Mouse (Mus musculus) limb, embryonic 10.5 days (tissue): ENCODE data around the gene Rad9a. TPM values are rescaled to one million over a fixed set of nuclear protein-coding genes. Genes with fewer than 3 reads are reported as not detected.
"Not testable (repeated sequence)": the region's sequence is repeated elsewhere in the genome, so short reads cannot be mapped to it uniquely, and the experiment has no call there.

ENCODE experiments used
- DNase-seq: peaks from one replicate; pipeline ENCODE4 v3.0.0-alpha.2; 2017; ENCODE audit warnings: low spot score
- H3K27ac ChIP-seq: fragments of 300-500 bp; sonication (generic); 2 replicates; pipeline ENCODE4 v1.5.1; 2016; ENCODE audit warnings: mild to moderate bottlenecking
- H3K27me3 ChIP-seq: fragments of 300-500 bp; sonication (generic); 2 replicates; pipeline ENCODE4 v1.6.1; 2016; ENCODE audit warnings: low read depth, mild to moderate bottlenecking; ENCODE audit not compliant: poor library complexity, severe bottlenecking
- H3K36me3 ChIP-seq: fragments of 300-500 bp; sonication (generic); 2 replicates; pipeline ENCODE4 v1.6.1; 2016; ENCODE audit warnings: mild to moderate bottlenecking, moderate library complexity
- H3K4me1 ChIP-seq: fragments of 300-500 bp; sonication (generic); 2 replicates; pipeline ENCODE4 v1.6.1; 2016
- H3K4me3 ChIP-seq: fragments of 300-500 bp; sonication (generic); 2 replicates; pipeline ENCODE4 v1.5.1; 2016; ENCODE audit warnings: mild to moderate bottlenecking, moderate library complexity
- H3K9me3 ChIP-seq: fragments of 300-500 bp; sonication (generic); replicated peaks from 2 replicates; pipeline ENCODE4 v1.6.1; 2016; ENCODE audit warnings: mild to moderate bottlenecking
- WGBS: fragments of 180-500 bp; shearing (Covaris S2); methylation state at CpG from one replicate; pipeline ENCODE4 v1.1.7; 2016; 5-methylcytosine and 5-hydroxymethylcytosine counted together
- polyA plus RNA-seq: library from polyadenylated mRNA; unstranded; fragments of >200 nt; fragmentation: Nextera tagmentation; extraction: Ambion mirVana; gene quantifications from 2 replicates; pipeline ENCODE4 v1.2.1, GENCODE M21; 2016

Rad9a gene
- 58.2 and 61.5 TPM in 2 replicates for polyA plus RNA-seq

DNA sequence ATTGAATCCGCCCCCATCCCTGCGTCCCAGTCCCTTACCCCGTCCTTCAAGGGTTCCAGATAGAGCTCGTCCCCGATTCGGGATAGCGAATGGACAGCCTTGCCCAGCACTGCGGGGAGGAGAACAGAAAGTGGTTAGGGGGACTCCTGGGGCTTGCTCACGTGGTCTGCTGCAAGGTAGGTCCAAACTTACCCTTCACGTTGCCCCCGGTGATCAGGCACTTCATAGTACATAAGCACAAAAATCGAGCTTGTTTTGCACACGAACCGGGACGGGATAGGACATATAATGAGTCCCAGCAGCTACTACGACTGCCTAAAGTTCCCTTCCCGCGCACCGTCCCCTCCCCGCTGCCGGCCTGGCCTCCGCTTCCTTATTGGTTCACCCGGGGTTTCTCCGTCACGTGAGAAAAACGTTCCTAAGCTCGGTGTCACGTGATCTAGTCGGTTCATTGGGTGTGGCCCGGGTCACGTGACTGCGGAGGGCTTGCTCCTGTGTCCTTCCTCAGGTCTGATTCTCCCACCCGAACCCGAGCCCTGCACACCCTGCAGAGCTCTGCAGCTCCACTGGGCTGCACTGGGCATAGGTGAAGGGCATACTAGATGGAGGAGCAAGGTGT, at the start of gene Rad9a:
Rad9a (minus strand) TSS at position 372 of the 619 bp plus-strand sequence.
- under 1% methylated on average over 34 of the region's 34 CpGs for WGBS

DNA sequence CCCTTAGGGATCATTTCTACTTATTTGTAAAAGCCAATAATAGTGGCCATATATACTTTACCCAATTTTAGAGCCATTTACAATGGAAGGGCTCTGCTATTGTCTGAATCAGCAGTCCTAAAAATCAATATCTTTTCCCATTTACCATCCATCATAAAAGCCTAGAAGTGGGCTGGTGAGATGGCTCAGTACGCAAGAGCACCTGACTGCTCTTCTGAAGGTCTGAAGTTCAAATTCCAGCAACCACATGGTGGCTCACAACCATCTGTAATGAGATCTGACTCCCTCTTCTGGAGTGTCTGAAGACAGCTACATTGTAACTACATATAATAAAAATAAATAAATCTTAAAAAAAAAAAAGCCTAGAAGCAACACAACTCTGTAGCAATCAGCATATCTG, 47.2 kb upstream of the Rad9a start:
- not testable (repeated sequence) for H3K36me3 ChIP-seq, H3K27ac ChIP-seq, DNase-seq, H3K4me1 ChIP-seq, H3K9me3 ChIP-seq, H3K27me3 ChIP-seq, H3K4me3 ChIP-seq
- WGBS: 84% methylated on average over 1 of the region's 1 CpGs

More for the DNA sequence above, at the start of gene Rad9a:
- peak within 1 kb of the TSS; percentile 66 for H3K4me3 ChIP-seq
- H3K36me3 ChIP-seq: peaks cover 41% of the 10 kb centered on the region
- peak within 1 kb of the TSS; percentile 83 for H3K27ac ChIP-seq
- H3K4me1 ChIP-seq: peaks cover 38% of the 10 kb centered on the region
- H3K27me3 ChIP-seq: peaks cover 11% of the 10 kb centered on the region
- DNase-seq: peak; percentile 99
- no peaks in the 10 kb centered on the region for H3K9me3 ChIP-seq

DNA sequence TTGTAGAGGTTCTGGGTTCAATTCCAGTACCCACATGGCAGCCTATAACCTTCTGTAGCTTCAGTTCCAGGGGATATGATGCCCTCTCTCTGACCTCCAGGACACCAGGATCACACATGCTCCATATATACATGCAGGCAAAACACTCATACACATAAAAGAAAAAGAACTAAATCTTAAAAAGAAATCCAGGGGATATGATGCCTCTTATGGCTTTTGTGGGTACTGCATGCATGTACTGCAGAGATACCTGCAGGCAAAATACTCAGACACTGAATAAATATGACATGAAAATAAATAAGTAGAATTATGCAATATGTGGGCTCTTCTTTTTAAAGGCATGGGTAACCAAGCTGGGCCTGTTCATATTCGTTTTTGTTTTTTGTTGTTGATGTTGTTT, 45.5 kb upstream of the Rad9a start:
- Histone ChIP-seq H3K4me1 (no peaks in the 10 kb centered on the region), H3K27me3 (no peaks in the 10 kb centered on the region), H3K27ac (no peak overlapping the region), H3K4me3 (no peak overlapping the region), H3K36me3 (no peaks in the 10 kb centered on the region), H3K9me3 (no peaks in the 10 kb centered on the region)
- 59% methylated on average over 1 of the region's 1 CpGs for WGBS
- no peak for DNase-seq

DNA sequence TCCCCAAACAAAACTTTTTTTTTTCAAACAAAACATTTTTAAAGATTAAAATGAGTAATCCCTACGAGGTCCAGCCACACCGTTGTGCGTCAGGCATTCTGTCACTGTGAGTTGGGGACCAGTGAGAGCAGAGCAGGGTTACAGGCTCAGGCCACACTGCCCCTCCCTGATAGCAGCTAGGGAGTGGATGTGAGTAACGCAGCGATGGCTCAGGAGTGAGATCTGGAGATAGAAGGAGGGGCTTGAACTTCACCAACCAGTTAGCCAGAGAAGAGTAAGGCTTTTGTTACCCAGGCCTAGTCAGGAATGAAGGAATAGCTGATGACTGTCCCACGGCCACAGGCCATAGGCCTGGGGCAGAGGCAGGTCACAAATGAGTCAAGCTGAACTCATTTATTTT, 43.3 kb upstream of the Rad9a start:
- WGBS: 84% methylated on average over 6 of the region's 6 CpGs
- Histone ChIP-seq H3K27ac (no peak overlapping the region), H3K27me3 (no peaks in the 10 kb centered on the region), H3K4me1 (peaks cover 13% of the 10 kb centered on the region), H3K9me3 (no peaks in the 10 kb centered on the region), H3K36me3 (no peaks in the 10 kb centered on the region), H3K4me3 (no peak overlapping the region)
- DNase-seq: no peak

DNA sequence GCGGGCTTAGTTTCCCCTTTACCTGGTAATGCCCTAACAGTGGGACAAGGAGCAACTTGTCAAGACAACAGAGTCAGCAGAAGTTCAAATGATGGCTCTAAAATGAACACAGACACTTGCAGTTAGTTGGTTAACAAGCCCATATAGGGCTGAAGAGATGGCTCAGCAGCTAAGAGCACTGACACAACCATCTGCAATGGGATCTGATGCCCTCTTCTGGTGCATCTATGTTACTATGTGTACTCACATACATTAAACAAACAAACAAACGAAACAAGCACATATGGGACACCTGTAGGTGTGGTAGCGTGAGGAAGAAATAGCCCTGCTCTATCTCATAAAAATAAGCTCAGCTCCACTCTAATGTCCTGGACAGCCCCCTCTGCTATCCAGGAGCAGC, 41.0 kb upstream of the Rad9a start:
- Histone ChIP-seq H3K27ac (no peak overlapping the region), H3K9me3 (no peaks in the 10 kb centered on the region), H3K36me3 (no peaks in the 10 kb centered on the region), H3K27me3 (no peaks in the 10 kb centered on the region), H3K4me1 (peaks cover 21% of the 10 kb centered on the region), H3K4me3 (no peak overlapping the region)
- WGBS: 65% methylated on average over 3 of the region's 3 CpGs
- no peak for DNase-seq

DNA sequence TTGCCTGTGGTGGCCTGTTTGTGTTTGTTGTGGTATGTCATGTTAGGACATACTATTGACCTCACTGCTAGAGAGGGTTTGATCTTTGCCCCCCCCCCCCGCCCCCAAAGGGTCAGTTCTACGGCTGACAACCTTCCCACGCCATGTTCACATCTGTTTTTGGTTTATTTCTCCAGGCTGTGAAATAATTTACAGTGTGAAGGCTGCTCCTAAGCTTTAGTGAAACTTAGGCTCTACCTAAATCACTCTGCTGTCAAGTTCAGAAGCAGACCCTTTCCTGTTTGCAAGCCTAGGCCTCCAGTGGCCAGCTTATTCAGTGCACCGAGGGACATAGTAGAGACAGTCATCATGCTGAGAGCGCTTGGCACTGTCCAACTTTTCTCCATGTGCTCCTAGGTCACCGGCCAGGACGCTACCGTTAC, 38.8 kb upstream of the Rad9a start:
- Histone ChIP-seq H3K4me3 (no peak overlapping the region), H3K9me3 (no peaks in the 10 kb centered on the region), H3K27me3 (no peaks in the 10 kb centered on the region), H3K4me1 (peaks cover 33% of the 10 kb centered on the region), H3K36me3 (no peaks in the 10 kb centered on the region), H3K27ac (0 out of 2 replicates have a peak overlapping the region, but pooled peaks have one; percentile 17)
- WGBS: 23% methylated on average over 8 of the region's 8 CpGs
- peak; percentile 51 for DNase-seq

DNA sequence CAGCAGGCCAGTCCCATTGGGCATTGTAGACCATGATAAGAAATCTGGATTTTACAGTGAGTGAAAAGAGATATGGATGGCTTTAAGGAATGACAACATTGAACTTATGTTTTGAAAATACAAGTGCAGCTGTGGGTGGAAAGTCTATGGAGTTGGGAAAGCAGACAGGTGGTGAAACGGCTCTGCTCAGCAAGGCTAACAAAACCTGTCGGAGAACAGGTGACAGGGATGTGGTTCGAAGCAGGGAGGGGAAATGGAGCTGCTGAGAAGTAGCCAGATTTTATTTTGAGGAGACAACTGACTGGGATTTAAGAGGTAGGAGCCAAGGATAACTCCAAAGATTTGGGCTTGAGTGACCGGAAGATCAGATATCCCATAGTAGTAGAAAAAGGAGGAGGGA, 33.1 kb upstream of the Rad9a start:
- DNase-seq: no peak
- Histone ChIP-seq H3K4me1 (peaks cover 46% of the 10 kb centered on the region), H3K4me3 (no peak overlapping the region), H3K27me3 (peaks cover 15% of the 10 kb centered on the region), H3K9me3 (no peaks in the 10 kb centered on the region), H3K27ac (no peak overlapping the region), H3K36me3 (no peaks in the 10 kb centered on the region)
- WGBS: 87% methylated on average over 4 of the region's 4 CpGs

DNA sequence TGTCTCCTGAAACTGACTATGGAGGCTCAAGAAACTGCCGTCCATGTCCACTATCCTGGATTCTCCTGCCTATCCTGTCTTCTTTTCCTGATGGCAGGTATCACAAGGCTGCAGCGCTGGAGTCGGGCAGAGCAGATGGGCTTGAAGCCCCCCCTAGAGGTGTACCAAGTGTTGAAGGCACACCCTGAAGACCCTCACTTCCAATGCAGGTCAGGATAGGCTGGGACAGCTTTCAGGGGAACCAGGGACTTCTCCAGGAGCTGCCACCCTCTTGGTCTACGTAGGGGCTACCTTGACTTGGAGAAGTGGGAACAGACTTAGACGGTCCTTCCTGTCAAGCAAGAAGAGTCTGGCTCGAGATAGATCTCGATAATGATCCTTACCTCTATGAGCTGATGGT, 31.2 kb upstream of the Rad9a start:
- Histone ChIP-seq H3K36me3 (no peaks in the 10 kb centered on the region), H3K27me3 (peaks cover 30% of the 10 kb centered on the region), H3K4me3 (peak overlapping the region; percentile 68), H3K9me3 (no peaks in the 10 kb centered on the region), H3K27ac (no peak overlapping the region), H3K4me1 (peaks cover 53% of the 10 kb centered on the region)
- no peak for DNase-seq
- 81% methylated on average over 7 of the region's 7 CpGs for WGBS

DNA sequence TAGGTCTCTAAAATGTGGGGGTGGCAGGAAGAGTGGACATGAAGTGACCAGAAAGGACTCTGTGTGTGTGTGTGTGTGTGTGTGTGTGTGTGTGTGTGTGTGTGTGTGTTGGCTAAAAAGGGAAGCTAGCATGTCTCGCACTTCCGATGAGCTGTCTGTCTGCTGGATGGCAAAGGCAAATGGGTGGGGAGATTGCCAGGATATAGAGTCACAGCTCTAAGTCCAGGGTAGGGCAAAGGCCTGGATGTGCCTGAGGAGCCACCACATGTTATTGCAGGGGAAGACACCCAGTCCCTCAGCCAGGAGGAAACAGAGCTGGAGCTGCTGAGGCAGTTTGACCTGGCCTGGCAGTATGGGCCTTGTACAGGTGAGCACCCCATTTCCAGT, 30.7 kb upstream of the Rad9a start:
- WGBS: 54% methylated on average over 2 of the region's 2 CpGs
- peaks cover 34% of the 10 kb centered on the region for H3K27me3 ChIP-seq
- no peaks in the 10 kb centered on the region for H3K36me3 ChIP-seq
- H3K27ac ChIP-seq: peak overlapping the region; percentile 85
- DNase-seq: no peak
- H3K4me3 ChIP-seq: peak overlapping the region; percentile 68
- H3K9me3 ChIP-seq: no peaks in the 10 kb centered on the region
- peaks cover 53% of the 10 kb centered on the region for H3K4me1 ChIP-seq

DNA sequence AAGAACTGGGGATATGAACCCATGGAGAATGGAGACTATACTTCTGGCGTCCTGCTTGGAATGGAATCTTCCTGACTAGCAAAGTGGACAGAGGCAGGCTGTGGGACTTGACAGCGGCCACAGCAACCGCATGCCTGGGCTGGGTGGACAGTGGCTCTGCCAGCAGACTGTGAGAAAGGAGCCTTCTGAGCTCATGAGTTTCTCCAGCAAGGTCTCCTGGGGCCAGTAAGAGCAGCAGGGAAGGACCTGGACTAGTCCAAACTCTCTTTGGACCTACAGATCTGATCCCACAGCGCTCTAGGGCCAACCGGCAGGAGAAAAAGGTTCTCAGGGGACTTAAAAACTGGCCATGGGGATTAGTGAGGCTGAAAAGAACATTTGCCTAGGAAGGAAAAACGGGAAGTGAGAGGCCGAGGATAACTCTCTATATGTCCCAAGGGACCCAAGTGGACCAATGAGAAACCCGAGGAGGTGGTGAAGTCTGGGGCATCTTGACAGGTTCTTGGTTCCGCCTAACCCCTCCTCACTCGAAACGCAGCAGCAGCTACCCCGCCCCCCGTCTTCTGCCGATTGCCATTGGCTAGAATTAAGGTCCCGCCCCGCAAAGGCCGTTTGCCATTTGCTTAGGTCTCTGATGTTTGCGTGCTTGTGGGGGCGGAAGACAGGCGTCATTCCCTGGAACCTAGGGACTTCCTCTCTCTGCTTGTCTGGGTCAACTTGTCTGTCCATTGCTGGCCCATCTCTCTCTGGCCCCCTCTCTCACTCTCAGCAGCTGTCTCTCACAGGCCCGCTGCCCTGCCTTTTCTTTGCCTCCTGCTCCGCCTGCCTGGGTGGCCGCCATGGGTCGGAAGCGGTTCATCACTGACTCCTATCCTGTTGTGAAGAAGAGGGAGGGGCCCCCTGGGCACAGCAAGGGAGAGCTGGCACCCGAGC, 30.1 kb upstream of the Rad9a start, which contains the start of gene Pold4:
Pold4 (plus strand) TSS at position 647 of the 933 bp plus-strand sequence.
- H3K36me3 ChIP-seq: no peaks in the 10 kb centered on the region
- peak within 1 kb of the TSS; percentile 68 for H3K4me3 ChIP-seq
- 14% methylated on average over 26 of the region's 26 CpGs for WGBS
- peaks cover 37% of the 10 kb centered on the region for H3K27me3 ChIP-seq
- peak within 1 kb of the TSS; percentile 85 for H3K27ac ChIP-seq
- peak; percentile 89 for DNase-seq
- H3K9me3 ChIP-seq: no peaks in the 10 kb centered on the region
- H3K4me1 ChIP-seq: peaks cover 50% of the 10 kb centered on the region

DNA sequence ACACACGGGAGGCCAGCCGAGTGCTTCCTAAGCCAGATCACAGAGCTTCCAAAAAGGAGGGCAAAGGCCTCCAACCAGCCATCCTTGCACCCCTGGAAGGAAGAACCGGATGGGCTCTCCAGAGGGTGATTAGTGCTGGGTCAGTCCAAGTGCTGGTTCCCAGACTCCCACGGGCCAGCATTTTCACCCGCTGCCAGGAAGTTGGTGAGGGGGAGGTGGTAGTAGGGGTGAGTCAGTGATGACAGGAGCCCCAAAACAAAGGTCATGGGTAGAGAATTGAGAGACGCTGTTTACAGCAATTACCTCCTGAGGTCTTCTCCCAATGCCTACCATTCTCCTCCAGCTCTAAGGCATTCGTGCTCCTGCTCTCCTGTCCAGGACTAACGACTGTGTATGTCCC, 29.0 kb upstream of the Rad9a start:
- Histone ChIP-seq H3K4me1 (peaks cover 41% of the 10 kb centered on the region), H3K9me3 (no peaks in the 10 kb centered on the region), H3K27me3 (peaks cover 37% of the 10 kb centered on the region), H3K4me3 (no peak overlapping the region), H3K27ac (peak overlapping the region; percentile 61; the same call in 1 of the 2 replicates), H3K36me3 (no peaks in the 10 kb centered on the region)
- 73% methylated on average over 8 of the region's 8 CpGs for WGBS
- DNase-seq: no peak

DNA sequence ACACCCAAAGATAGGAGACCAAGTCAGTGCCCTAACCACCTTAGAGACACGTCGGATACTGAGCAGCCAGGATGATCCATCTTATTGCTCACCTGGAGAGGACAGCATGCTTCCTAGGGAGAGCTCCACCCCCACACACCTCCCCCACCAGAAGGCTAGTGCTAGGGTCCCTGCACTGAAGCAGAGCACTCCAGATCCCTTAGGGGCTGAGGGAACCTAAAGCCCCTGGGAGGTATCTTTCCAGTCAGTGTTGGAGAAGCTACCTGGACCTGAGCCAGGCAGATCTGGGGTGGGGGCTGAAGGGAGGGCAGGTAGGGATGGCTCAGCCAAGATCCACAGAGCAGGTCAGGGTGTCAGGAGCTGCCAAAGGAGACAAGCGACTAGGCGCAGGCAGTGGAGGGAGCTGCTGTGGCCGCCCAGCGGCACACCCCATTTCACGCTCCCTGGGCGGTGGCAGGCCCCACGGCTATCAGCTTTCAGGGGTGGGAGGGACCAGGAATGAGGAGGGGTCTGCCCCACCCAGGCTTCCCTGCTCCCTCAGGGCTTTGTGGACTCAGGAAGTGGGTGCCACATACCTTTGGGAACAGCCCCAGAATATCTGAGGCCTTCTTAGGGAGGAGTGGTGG, 28.1 kb upstream of the Rad9a start:
- Histone ChIP-seq H3K27ac (peak overlapping the region; percentile 61; the same call in 1 of the 2 replicates), H3K27me3 (peaks cover 37% of the 10 kb centered on the region), H3K36me3 (no peaks in the 10 kb centered on the region), H3K4me3 (0 out of 2 replicates have a peak overlapping the region, but pooled peaks have one; percentile 17), H3K9me3 (no peaks in the 10 kb centered on the region), H3K4me1 (peaks cover 41% of the 10 kb centered on the region)
- 18% methylated on average over 9 of the region's 9 CpGs for WGBS
- DNase-seq: no peak

DNA sequence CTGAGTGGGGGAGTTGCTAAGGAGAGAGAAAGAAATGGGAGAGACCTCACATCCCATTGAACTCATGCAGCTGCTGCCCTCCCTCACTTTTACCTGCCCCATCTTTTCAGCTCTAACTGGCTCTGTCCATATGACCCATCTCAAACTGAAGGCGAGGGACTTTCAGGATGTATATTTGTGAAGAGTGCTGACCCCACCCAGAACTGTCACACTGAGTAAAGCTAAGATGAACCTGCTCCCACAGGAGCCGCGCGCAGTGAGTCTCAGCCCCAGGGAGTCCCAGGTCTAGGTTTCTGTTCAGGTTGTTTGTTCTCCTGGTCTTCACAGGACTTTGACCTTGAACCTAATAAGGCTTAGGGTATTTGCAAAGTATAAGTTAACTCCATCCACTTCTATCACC, 27.4 kb upstream of the Rad9a start:
- H3K9me3 ChIP-seq: no peaks in the 10 kb centered on the region
- peaks cover 37% of the 10 kb centered on the region for H3K27me3 ChIP-seq
- no peak overlapping the region for H3K27ac ChIP-seq
- H3K36me3 ChIP-seq: no peaks in the 10 kb centered on the region
- 78% methylated on average over 4 of the region's 4 CpGs for WGBS
- no peak for DNase-seq
- no peak overlapping the region for H3K4me3 ChIP-seq
- H3K4me1 ChIP-seq: peaks cover 41% of the 10 kb centered on the region
